Mouse (Mus musculus) urinary bladder, postnatal 4 days (tissue): ENCODE measurements at regions not wholly inside any gene's neighbourhood (a gene's known extent, or its start where the extent isn't known, plus 50 kb on each side); places are given as distances from the start of the nearest gene placed in this dataset.

ENCODE experiments used
- DNase-seq, 2 experiments: peaks; one replicate each; pipeline ENCODE4 v3.0.0; 2021 to 2022; ENCODE audit warnings: low spot score in 2 of 2

- no peak for DNase-seq
Observed at GRCm38 (mm10) chr3:63551661-63552060, 68.0 kb upstream of the Gm34302 start.

DNA sequence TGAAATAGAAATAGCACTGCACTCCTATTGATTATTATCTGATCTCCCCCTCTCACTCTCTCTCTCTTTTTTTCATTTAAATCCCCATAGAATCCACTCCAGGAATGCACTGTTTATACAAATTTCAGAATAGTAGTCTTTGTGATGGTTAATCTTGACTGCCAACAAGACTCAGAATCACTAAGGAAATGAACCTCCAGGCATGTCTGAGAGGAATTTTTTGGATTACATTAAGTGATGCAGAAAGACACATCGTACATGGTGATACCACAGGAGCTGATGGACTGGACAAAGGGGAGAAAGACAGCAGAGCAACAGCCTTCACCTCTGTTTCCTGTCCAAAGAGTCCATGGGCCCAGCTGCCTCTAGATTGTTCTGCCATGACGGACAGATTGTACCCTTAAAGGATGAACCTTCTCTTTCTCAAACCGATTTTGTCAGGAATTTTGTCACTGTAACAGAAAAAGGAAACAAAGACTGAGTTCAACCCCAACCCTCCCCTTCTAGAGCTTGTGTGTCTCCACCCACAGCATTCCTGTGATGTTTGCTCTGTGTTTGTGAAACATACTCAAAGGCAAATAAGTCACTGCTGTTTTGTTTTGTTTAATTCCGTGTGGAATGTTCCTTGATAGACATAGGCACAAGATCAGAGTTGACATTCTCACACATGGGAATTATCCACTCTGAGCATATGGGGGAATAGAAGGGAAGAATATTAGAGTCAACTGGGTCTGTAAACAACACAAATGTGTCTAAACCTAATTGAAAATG, 59.1 kb upstream of the Gm34302 start:
- no peak for DNase-seq

- no peak for DNase-seq
Observed at GRCm38 (mm10) chr3:63538881-63539280, 55.2 kb upstream of the Gm34302 start.

DNA sequence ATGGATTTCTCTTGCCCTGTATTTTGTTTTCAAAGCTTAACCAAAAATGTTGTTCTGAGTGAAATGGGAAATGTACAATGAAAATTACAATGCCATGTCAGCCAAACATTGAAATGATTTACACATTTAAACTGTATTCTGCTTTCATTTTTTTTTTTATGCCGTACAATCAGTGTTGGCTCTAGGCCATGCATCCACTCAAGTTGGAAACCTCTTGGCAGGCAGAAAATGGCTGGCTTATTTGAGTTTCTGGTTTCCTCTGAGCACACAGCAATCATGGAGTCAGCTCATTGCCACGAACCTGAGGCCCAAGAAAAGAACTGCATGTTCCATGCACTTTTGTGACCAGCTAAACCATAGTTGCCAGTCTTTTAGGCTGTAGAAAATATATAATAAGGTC, 50.5 kb upstream of the Gm34302 start:
- no peak for DNase-seq
